Mouse (Mus musculus): ENCODE measurements around the gene Kdelr1.

Kdelr1 gene

DNA sequence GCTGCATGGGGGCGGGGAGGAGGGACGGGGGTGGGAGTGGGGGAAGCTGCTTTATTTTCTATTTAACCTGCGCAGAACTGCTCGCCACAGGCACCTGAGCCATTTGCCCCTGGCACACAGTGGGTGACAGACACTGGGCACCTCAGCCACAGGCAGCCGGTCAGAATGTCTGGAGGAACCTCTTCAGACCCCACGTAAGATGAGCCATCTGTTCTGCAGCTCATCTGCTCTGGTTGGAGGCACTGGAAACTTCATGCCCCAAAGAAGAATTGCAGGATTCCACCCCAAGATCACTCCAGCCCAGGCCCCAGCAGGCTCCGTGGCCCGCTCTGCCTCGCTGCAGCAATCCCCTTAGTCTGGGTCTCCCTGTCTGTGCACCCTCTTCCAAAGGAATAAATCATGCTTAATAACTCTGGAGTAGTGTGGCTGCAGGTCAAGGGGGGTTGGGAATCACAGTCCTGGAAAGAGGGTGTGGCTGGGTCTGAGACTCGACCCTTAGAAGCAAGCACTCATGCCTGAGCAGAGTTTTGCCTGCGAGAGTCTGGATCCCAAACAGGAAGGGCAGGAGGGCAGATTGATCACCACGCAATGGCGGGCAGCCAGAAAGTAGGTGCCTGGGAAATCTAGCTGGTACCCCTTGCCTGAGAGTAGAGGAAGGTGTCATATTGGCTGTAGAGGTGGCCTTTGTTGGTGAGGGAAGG, 44.6 kb downstream of the Kdelr1 start:
- DNase-seq = peak; percentile 53 to 63

- DNase-seq = no peak
Measured at GRCm38 (mm10) chr7:45917926-45918325, 45.4 kb downstream of the Kdelr1 start.

GRCm38 (mm10) chr7:45919083-45919671, 46.6 kb downstream of the Kdelr1 start:
- peak; percentile 33 to 49 for DNase-seq

GRCm38 (mm10) chr7:45919761-45920160, 47.2 kb downstream of the Kdelr1 start:
- no peak for DNase-seq

GRCm38 (mm10) chr7:45920583-45921241, 48.1 kb downstream of the Kdelr1 start:
- peak; percentile 39 to 51 for DNase-seq

DNA sequence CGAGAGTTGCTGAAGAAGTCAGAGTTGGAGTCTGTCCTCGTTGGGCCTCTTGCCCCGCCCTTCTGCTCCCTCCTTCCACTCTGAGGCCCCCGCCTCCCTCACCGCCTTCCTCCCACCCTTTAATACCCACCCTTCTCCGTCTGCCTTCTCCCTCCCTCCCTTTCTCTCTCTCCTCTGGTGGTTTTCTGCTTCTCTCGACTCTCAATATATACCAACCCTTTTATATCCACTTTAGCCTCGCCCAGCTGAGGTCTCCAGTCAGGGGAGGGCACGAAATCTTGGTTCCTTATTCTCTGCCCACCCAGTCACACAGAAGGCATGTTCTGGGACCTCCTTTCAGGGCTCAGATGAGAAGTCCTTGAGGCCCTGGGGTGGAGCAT, 48.7 kb downstream of the Kdelr1 start, which contains the start of gene Emp3:
Emp3 (minus strand) TSS at position 163 of the 380 bp plus-strand sequence.
- peak; percentile 73 to 81 for DNase-seq

- no peak for DNase-seq
Measured at GRCm38 (mm10) chr7:45921950-45922600, 49.5 kb downstream of the Kdelr1 start.

- DNase-seq = peak; percentile 95 to 97
Measured at GRCm38 (mm10) chr7:45922928-45923761, 50.6 kb downstream of the Kdelr1 start.

DNA sequence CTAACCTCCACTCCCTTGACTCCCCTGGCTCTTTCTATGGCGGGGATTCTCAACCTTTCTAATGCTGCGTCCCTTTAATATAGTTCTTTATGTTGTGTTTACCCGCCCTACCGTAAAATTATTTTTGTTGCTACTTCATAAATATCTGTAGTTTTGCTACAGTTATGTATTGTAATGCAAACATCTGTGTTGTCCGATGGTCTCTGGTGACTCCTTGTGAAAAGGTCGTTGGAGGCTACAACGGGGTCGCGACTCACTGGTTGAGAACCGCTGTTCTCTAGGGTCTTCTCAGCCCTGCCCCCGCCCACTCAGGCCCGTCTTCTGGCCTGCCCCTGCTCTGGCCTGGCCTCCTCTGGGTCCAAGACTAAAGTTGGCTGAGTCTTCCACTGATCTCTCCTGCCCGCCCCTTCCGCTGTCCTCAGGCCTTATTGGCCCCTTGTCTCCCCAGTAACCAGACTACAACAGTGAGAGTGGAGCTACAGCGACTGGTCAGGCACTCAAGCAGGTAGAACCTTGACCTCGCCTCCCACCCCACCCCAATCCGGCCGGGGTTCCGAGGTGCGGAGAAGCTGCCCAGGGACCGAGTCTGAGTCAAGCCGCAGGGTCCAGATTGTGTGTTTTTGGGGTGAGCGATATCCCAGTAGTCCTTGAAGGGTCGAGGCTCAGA, 51.3 kb downstream of the Kdelr1 start, which contains the start of gene Ccdc114:
Ccdc114 (plus strand) TSS at position 311 of the 667 bp plus-strand sequence.
- DNase-seq = peak; percentile 82 to 90

DNA sequence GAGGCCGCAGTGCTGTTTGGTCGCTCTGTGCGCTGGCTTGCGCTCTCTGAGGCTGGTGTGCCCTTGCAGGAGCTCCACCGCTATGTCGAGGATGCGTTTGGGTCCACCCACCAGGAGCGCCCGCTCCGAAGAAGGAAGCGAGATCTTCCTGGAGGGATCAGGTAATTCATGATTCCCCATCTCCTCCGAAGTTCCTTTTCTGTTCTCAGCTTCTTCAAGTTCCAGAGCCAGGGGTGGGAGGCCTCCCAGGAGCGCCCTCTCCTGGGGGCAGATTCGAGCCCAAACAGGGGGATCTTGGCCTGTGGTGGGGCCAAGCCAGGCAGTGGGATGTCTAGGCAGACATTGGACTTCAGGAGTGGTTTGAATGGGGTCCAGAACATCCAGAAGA, 51.9 kb downstream of the Kdelr1 start:
- DNase-seq = peak; percentile 69 to 77

GRCm38 (mm10) chr7:45928626-45929295, 56.2 kb downstream of the Kdelr1 start:
- DNase-seq = peak; percentile 39 to 51

DNA sequence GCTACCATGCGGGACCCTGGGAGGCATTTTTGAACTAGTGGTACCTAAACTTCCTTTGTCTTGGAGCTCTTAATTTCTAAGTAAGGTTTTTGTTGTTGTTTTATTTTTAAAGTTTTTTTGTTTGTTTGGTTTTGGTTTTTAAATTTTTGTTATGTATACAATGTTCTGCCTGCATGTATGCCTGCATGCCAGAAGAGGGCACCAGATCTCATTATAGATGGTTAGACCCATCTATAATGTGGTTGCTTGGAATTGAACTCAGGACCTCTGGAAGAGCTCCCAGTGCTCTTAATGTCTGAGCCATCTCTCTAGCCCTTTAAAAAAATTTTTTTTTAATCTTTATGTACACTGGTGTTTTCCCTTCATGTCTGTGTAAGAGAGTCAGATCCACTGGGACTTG, 57.1 kb downstream of the Kdelr1 start:
- no peak for DNase-seq

Data from kidney, postnatal 4 days (tissue).